In genomic region chr1:78396320-78396913, GRCm38 (mm10) we compare ENCODE assay signal across 11 mouse cellular contexts.
DNase-seq lines count a peak whose midpoint lies in the region.
"Had no signal": no experiment of that assay in that cellular context is flagged by ENCODE, and none has a peak within 500 bp of the region (broad histone marks: within the 10 kb centered on the region; RNA-seq: fewer than 3 reads in every experiment).

No protein-coding gene starts in this region.

- no peaks in the 10 kb centered on the region for H3K9me3 ChIP-seq in heart, embryonic 10.5 days
- H3K9me3 ChIP-seq: hindbrain, embryonic 15.5 days; stomach, embryonic 15.5 days had no signal

- WGBS in heart, embryonic 10.5 days = 37% methylated on average over 8 of the region's 8 CpGs

- H3K4me3 ChIP-seq in heart, embryonic 10.5 days = no peak overlapping the region
- H3K4me3 ChIP-seq: hindbrain, embryonic 15.5 days; stomach, embryonic 15.5 days had no signal

- DNase-seq in heart, postnatal 10 days = peak; percentile 33 to 37
- no peak for DNase-seq in heart, embryonic 10.5 days (ENCODE audit: low spot score)
- DNase-seq in 3134 (ENCODE audit: extremely low read depth, insufficient read length, low spot score) (peak; percentile 81), MN1 (ENCODE audit: low spot score) (peak; percentile 84)
- peak; percentile 71 for DNase-seq in cerebellum, adult 8-10 months
- DNase-seq in right cerebral cortex, adult 18-20 months = no peak
- no peak for DNase-seq in urinary bladder, postnatal 4 days (ENCODE audit: low spot score in 2 of 2)
- no peak for DNase-seq in testis, postnatal 14 days (ENCODE audit: low spot score)

- 0 out of 2 replicates have a peak, but pooled peaks cover 7% of the 10 kb centered on the region for H3K27me3 ChIP-seq in heart, embryonic 10.5 days (ENCODE audit: insufficient read depth, poor library complexity, severe bottlenecking)
- H3K27me3 ChIP-seq: hindbrain, embryonic 15.5 days; stomach, embryonic 15.5 days had no signal

- intact Hi-C loops in heart, postnatal 10 days (cut with DNase I) = no loop called here

- peaks cover 11% of the 10 kb centered on the region for H3K4me1 ChIP-seq in heart, embryonic 10.5 days
- H3K4me1 ChIP-seq: stomach, embryonic 15.5 days had no signal

- H3K27ac ChIP-seq in heart, embryonic 10.5 days = no peak overlapping the region
- H3K27ac ChIP-seq: hindbrain, embryonic 15.5 days; macrophage; stomach, embryonic 15.5 days had no signal

- no peaks in the 10 kb centered on the region for H3K36me3 ChIP-seq in heart, embryonic 10.5 days
- H3K36me3 ChIP-seq: hindbrain, embryonic 15.5 days; stomach, embryonic 15.5 days had no signal

Comparison
In these comparisons a context has a peak if more than half of its experiments do, and no peak if none do; other contexts are left out.
1. DNase-seq: peak in heart, postnatal 10 days (2 of 2), 3134 (single experiment), MN1 (single experiment) and cerebellum, adult 8-10 months (single experiment); none in heart, embryonic 10.5 days (single experiment), right cerebral cortex, adult 18-20 months (single experiment), urinary bladder, postnatal 4 days (0 of 2) and testis, postnatal 14 days (single experiment).